Mouse (Mus musculus) lung, postnatal 25 days (tissue): ENCODE measurements around the gene Rab8a.
A peak's percentile ranks its signal among the peaks of the same experiment; 100 is the strongest.
"Not testable (repeated sequence)": the region's sequence is repeated elsewhere in the genome, so short reads cannot be mapped to it uniquely, and the experiment has no call there.

Experiments
- DNase-seq: peaks from one replicate; pipeline ENCODE4 v3.0.0; 2022; ENCODE audit warnings: low spot score

Gene Rab8a

GRCm38 (mm10) chr8:72160707-72161697, at the start of gene Rab8a:
Rab8a (plus strand) TSS chr8:72161200.
- peak; percentile 100 for DNase-seq

- no peak for DNase-seq
Measured at GRCm38 (mm10) chr8:72112486-72112885, 48.5 kb upstream of the Rab8a start.

- no peak for DNase-seq
Measured at GRCm38 (mm10) chr8:72115202-72115601, 45.8 kb upstream of the Rab8a start.

GRCm38 (mm10) chr8:72118616-72119015, 42.4 kb upstream of the Rab8a start:
- no peak for DNase-seq

- DNase-seq: not testable (repeated sequence)
Measured at GRCm38 (mm10) chr8:72121486-72121885, 39.5 kb upstream of the Rab8a start.

- no peak for DNase-seq
Measured at GRCm38 (mm10) chr8:72121997-72122396, 39.0 kb upstream of the Rab8a start.

- no peak for DNase-seq
Measured at GRCm38 (mm10) chr8:72127834-72128233, 33.2 kb upstream of the Rab8a start.

- no peak for DNase-seq
Measured at GRCm38 (mm10) chr8:72131251-72131650, 29.7 kb upstream of the Rab8a start.

GRCm38 (mm10) chr8:72131901-72132300, 29.1 kb upstream of the Rab8a start:
- no peak for DNase-seq

- no peak for DNase-seq
Measured at GRCm38 (mm10) chr8:72132417-72132816, 28.6 kb upstream of the Rab8a start.

GRCm38 (mm10) chr8:72132891-72133290, 28.1 kb upstream of the Rab8a start:
- DNase-seq: no peak

GRCm38 (mm10) chr8:72133507-72133906, 27.5 kb upstream of the Rab8a start:
- no peak for DNase-seq

- DNase-seq: peak; percentile 68
Measured at GRCm38 (mm10) chr8:72134756-72135445, 26.1 kb upstream of the Rab8a start, which contains the start of gene Tpm4. Tpm4 (plus strand) TSS chr8:72134975.

- DNase-seq: peak; percentile 57
Measured at GRCm38 (mm10) chr8:72135446-72136301, 25.3 kb upstream of the Rab8a start.

GRCm38 (mm10) chr8:72136302-72136978, 24.6 kb upstream of the Rab8a start:
- DNase-seq: peak; percentile 92

- DNase-seq: no peak
Measured at GRCm38 (mm10) chr8:72137431-72137830, 23.6 kb upstream of the Rab8a start.

- no peak for DNase-seq
Measured at GRCm38 (mm10) chr8:72138456-72138855, 22.5 kb upstream of the Rab8a start.

GRCm38 (mm10) chr8:72143256-72143824, 17.7 kb upstream of the Rab8a start:
- DNase-seq: no peak

GRCm38 (mm10) chr8:72144345-72144975, 16.5 kb upstream of the Rab8a start:
- no peak for DNase-seq

GRCm38 (mm10) chr8:72145511-72145910, 15.5 kb upstream of the Rab8a start:
- DNase-seq: no peak
